Mouse (Mus musculus): ENCODE measurements around the gene Taf3. TPM values are rescaled to one million over a fixed set of nuclear protein-coding genes. Genes with fewer than 3 reads are reported as not detected.

Taf3 gene
- polyA plus RNA-seq (2012; rRNA removed) = 7.1 and 9.9 TPM in 2 replicates

GRCm38 (mm10) chr2:10048461-10048860 lies at the start of gene Taf3:
Gene Taf3, minus strand, starts transcription at chr2:10048596.

GRCm38 (mm10) chr2:10080310-10081010 lies 32.1 kb upstream of the Taf3 start, which contains the start of the genes Atp5c1 and Kin:
Gene Atp5c1, minus strand, starts transcription at chr2:10080510.
Gene Kin, plus strand, starts transcription at chr2:10080593.

GRCm38 (mm10) chr2:9889651-9890183 lies 158.7 kb downstream of the Taf3 start, which contains the start of gene Gata3:
Gene Gata3, minus strand, starts transcription at chr2:9890034.

GRCm38 (mm10) chr2:9888913-9889650 lies 159.3 kb downstream of the Taf3 start, which contains the start of gene 9230102O04Rik:
Gene 9230102O04Rik, minus strand, starts transcription at chr2:9889540.

GRCm38 (mm10) chr2:9881051-9881591 lies 167.3 kb downstream of the Taf3 start, which contains the start of gene 4930412O13Rik:
Gene 4930412O13Rik, plus strand, starts transcription at chr2:9881252.

Other genes with a start within 250 kb of the Taf3 start
- not detected in 2 replicates for gene 4930412O13Rik, start 167.3 kb downstream of the Taf3 start, polyA plus RNA-seq (2012; rRNA removed)
- gene 9230102O04Rik, start 159.1 kb downstream of the Taf3 start, polyA plus RNA-seq (2012; rRNA removed) = not detected in 2 replicates
- 1.2 and 1.8 TPM in 2 replicates for gene Gata3, start 158.6 kb downstream of the Taf3 start, polyA plus RNA-seq (2012; rRNA removed)
- gene Atp5c1, start 31.9 kb upstream of the Taf3 start, polyA plus RNA-seq (2012; rRNA removed) = 270 and 315 TPM in 2 replicates
- 2.6 and 2.7 TPM in 2 replicates for gene Kin, start 32.0 kb upstream of the Taf3 start, polyA plus RNA-seq (2012; rRNA removed)
- gene Itih2, start 82.8 kb upstream of the Taf3 start, polyA plus RNA-seq (2012; rRNA removed) = 5.0 and 7.0 TPM in 2 replicates
- gene Itih5, start 105.0 kb upstream of the Taf3 start, polyA plus RNA-seq (2012; rRNA removed) = 46.8 and 55.7 TPM in 2 replicates